Mouse (Mus musculus): ENCODE results near the gene Erich2.
"Not testable (repeated sequence)": the region's sequence is repeated elsewhere in the genome, so short reads cannot be mapped to it uniquely, and the experiment has no call there.

Erich2 gene

GRCm38 (mm10) chr2:70508496-70508895 lies at the start of gene Erich2:
Gene Erich2 (plus strand): TSS chr2:70508819.
- in situ Hi-C loops (cut with MboI): no loop called here

GRCm38 (mm10) chr2:70463606-70464005 lies 45.0 kb upstream of the Erich2 start:
- in situ Hi-C loops (cut with MboI): no loop called here

GRCm38 (mm10) chr2:70471136-70471535 lies 37.5 kb upstream of the Erich2 start:
- in situ Hi-C loops (cut with MboI): no loop called here

- in situ Hi-C loops (cut with MboI): no loop called here
These were observed 36.6 kb upstream of the Erich2 start for GRCm38 (mm10) chr2:70471861-70472620.

- in situ Hi-C loops (cut with MboI): no loop called here
These were observed 10.8 kb upstream of the Erich2 start for GRCm38 (mm10) chr2:70497715-70498318.

- in situ Hi-C loops (cut with MboI): no loop called here
These were observed 5.2 kb upstream of the Erich2 start for GRCm38 (mm10) chr2:70503436-70503835.

- in situ Hi-C loops (cut with MboI): no loop called here
These were observed 3.4 kb upstream of the Erich2 start for GRCm38 (mm10) chr2:70505229-70505628.

GRCm38 (mm10) chr2:70505896-70506295 lies 2.7 kb upstream of the Erich2 start:
- in situ Hi-C loops (cut with MboI): no loop called here

GRCm38 (mm10) chr2:70506372-70506771 lies 2.2 kb upstream of the Erich2 start:
- in situ Hi-C loops (cut with MboI): no loop called here

- in situ Hi-C loops (cut with MboI): no loop called here
These were observed 508 bp downstream of the Erich2 start for GRCm38 (mm10) chr2:70509021-70509632.

GRCm38 (mm10) chr2:70538283-70538682 lies 29.7 kb downstream of the Erich2 start:
- in situ Hi-C loops (cut with MboI): not testable (repeated sequence)

- in situ Hi-C loops (cut with MboI): no loop called here
These were observed 42.1 kb downstream of the Erich2 start for GRCm38 (mm10) chr2:70550671-70551070.

- in situ Hi-C loops (cut with MboI): no loop called here
These were observed 42.8 kb downstream of the Erich2 start for GRCm38 (mm10) chr2:70551446-70551845.

- in situ Hi-C loops (cut with MboI): no loop called here
These were observed 43.5 kb downstream of the Erich2 start for GRCm38 (mm10) chr2:70552067-70552598.

GRCm38 (mm10) chr2:70552772-70553171 lies 44.2 kb downstream of the Erich2 start, which contains the start of gene Gad1:
Gene Gad1 (plus strand): TSS chr2:70553072.
- in situ Hi-C loops (cut with MboI): no loop called here

- in situ Hi-C loops (cut with MboI): no loop called here
These were observed 45.2 kb downstream of the Erich2 start for GRCm38 (mm10) chr2:70553826-70554225.

GRCm38 (mm10) chr2:70558112-70558842 lies 49.7 kb downstream of the Erich2 start:
- in situ Hi-C loops (cut with MboI): no loop called here

- in situ Hi-C loops (cut with MboI): no loop called here
These were observed 50.3 kb downstream of the Erich2 start for GRCm38 (mm10) chr2:70558843-70559451.

- in situ Hi-C loops (cut with MboI): no loop called here
These were observed 50.9 kb downstream of the Erich2 start for GRCm38 (mm10) chr2:70559520-70559919.

GRCm38 (mm10) chr2:70561077-70561795 lies 52.6 kb downstream of the Erich2 start:
- in situ Hi-C loops (cut with MboI): loop anchor here (5.0 to 10.0 kb wide), 2 partner anchors 56 to 336 kb away; no protein-coding TSS in a partner anchor

Measured in mature B cell (primary cell).